Mouse (Mus musculus) E14TG2a.4 (cell line): ENCODE data around the gene Syt1.

Source experiments
- H3K27me3 ChIP-seq: 2 replicates; pipeline ENCODE4 v1.6.1; 2014; ENCODE audit warnings: low read length, control low read depth; ENCODE audit not compliant: insufficient read depth
- H3K36me3 ChIP-seq: 2 replicates; pipeline ENCODE4 v1.6.1; 2014; ENCODE audit warnings: low read length, control low read depth; ENCODE audit not compliant: insufficient read depth
- H3K4me1 ChIP-seq: replicated peaks from 2 replicates; pipeline ENCODE4 v1.6.1; 2014; ENCODE audit warnings: low read depth, low read length, control low read depth
- H3K4me3 ChIP-seq: replicated peaks from 2 replicates; pipeline ENCODE4 v1.5.1; 2014; ENCODE audit warnings: mild to moderate bottlenecking, low read length
- H3K9me3 ChIP-seq: 2 replicates; pipeline ENCODE4 v1.6.1; 2014; ENCODE audit warnings: low read length, control low read depth
- CTCF ChIP-seq: conservative IDR thresholded peaks from 2 replicates; pipeline ENCODE4 v1.5.1; 2014; ENCODE audit warnings: low read length
- NANOG ChIP-seq: IDR thresholded peaks from 2 replicates; pipeline ENCODE4 v1.6.1; 2014; ENCODE audit warnings: borderline replicate concordance, low read length, mixed read lengths
- POU5F1 ChIP-seq: IDR thresholded peaks from 2 replicates; pipeline ENCODE4 v1.6.1; 2014; ENCODE audit warnings: low read length, borderline replicate concordance

Gene Syt1

DNA sequence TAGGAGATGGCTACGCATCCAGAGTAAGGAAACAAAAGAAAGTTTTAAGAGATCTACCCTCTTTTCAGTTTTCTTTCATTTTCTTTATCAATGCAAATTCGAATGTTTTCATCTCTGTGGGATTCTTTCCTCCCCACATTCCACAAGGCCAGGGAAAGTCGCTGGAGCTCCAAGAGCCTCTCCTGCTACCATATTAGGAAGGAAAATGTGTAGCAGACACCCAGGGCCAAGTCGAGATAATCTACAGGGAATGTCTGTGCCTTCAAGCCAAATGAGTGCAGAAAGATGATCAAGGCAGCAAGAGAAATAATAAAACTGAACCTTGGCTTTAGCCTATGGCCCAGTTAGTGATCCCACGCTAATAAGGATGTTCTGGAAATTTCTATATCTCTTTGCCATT lies 474.9 kb downstream of the Syt1 start:
- TF ChIP-seq NANOG (no peak), POU5F1 (no peak), CTCF (no peak)
- Histone ChIP-seq H3K9me3 (no peaks in the 10 kb centered on the region), H3K27me3 (no peaks in the 10 kb centered on the region), H3K4me1 (no peaks in the 10 kb centered on the region), H3K36me3 (no peaks in the 10 kb centered on the region), H3K4me3 (no peak overlapping the region)

DNA sequence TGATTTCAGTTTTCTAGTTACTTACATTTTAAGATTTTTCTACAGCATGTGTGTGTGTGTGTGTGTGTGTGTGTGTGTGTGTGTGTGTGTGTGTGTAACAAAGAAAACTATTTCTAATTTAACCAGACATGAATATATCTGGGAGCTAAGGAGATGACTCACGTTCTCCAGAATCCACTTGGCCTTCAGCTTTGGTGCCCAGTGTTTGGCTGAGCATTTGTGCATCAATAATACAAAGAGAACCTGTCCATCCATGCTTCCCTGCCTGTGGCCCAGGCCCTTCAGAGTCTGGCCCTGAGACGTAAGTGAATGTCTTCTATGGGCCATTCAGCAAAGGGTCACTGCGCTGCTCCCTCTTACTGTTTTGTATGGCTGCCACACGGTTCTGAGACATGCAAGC lies 476.7 kb downstream of the Syt1 start:
- H3K4me1 ChIP-seq = no peaks in the 10 kb centered on the region
- H3K36me3 ChIP-seq = no peaks in the 10 kb centered on the region
- no peak overlapping the region for H3K4me3 ChIP-seq
- TF ChIP-seq CTCF (no peak), POU5F1 (no peak), NANOG (no peak)
- H3K9me3 ChIP-seq = no peaks in the 10 kb centered on the region
- no peaks in the 10 kb centered on the region for H3K27me3 ChIP-seq

DNA sequence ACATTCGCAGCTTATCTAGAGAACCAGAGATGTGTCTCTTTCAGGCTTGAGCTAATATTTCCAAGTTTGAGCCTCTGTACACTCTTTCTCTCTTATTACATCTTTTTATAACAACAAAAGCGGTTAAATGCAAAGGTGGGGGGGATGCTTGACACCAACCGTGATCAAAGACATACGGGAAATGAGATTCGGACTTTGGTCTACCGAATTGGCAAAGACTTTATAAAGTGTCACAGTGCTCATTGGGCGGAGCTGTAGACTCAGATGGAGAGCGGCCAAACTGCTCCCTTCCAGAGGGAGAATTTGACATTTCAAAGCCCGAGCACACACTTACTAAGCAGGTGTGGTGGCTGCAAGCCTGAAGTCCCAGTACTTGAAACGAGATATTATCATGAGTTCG lies 477.9 kb downstream of the Syt1 start:
- Histone ChIP-seq H3K36me3 (no peaks in the 10 kb centered on the region), H3K4me1 (no peaks in the 10 kb centered on the region), H3K4me3 (no peak overlapping the region), H3K27me3 (no peaks in the 10 kb centered on the region), H3K9me3 (no peaks in the 10 kb centered on the region)
- TF ChIP-seq POU5F1 (no peak), CTCF (no peak), NANOG (no peak)

- TF ChIP-seq POU5F1 = no peak
- no peak for TF ChIP-seq CTCF
- no peak for TF ChIP-seq NANOG
- Histone ChIP-seq H3K9me3 (no peaks in the 10 kb centered on the region), H3K36me3 (no peaks in the 10 kb centered on the region), H3K4me3 (no peak overlapping the region), H3K27me3 (no peaks in the 10 kb centered on the region), H3K4me1 (no peaks in the 10 kb centered on the region)
Observed at GRCm38 (mm10) chr10:108532283-108532682, 478.5 kb downstream of the Syt1 start.

DNA sequence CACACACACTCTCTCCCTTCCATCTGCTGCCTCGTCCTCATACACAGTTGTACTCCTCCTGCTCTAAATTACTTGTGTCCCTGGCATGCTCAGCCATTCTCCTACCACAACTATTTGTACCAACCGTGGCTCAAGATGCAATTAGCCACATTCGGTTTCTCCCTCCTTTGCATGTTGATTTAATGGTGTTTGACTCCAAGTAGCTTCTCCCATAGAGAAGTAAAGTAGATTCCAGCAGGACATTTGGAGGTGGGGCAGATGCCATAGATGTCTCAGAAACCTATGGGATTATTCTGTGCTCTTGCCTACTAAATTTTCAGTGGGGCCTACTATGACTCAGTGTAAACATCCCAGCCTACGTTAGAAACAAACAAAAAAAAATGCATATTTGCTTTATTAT lies 479.1 kb downstream of the Syt1 start:
- Histone ChIP-seq H3K4me1 (no peaks in the 10 kb centered on the region), H3K36me3 (no peaks in the 10 kb centered on the region), H3K27me3 (no peaks in the 10 kb centered on the region), H3K4me3 (no peak overlapping the region), H3K9me3 (no peaks in the 10 kb centered on the region)
- TF ChIP-seq CTCF (no peak), POU5F1 (no peak), NANOG (no peak)

DNA sequence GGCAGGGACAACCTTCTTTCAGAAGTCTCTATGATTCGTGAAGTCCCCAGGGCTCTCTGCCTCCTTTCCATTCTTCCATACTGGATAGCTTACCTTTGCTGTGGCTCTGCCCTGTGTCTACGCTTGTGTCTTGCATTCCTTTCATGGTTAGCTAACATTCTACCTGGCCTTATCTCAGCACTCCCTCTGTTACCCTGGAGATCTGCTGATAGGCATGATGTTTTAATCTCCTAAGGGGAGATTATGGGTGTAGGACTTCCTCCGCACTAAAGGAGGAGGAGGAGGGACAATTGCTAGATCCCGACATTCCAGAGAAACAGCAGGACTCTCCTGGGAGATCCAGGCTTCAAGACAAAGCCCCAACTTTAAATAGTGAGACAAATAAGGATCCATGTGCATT lies 479.7 kb downstream of the Syt1 start:
- Histone ChIP-seq H3K4me1 (no peaks in the 10 kb centered on the region), H3K36me3 (no peaks in the 10 kb centered on the region), H3K27me3 (no peaks in the 10 kb centered on the region), H3K9me3 (no peaks in the 10 kb centered on the region), H3K4me3 (no peak overlapping the region)
- TF ChIP-seq NANOG (no peak), POU5F1 (no peak), CTCF (no peak)

DNA sequence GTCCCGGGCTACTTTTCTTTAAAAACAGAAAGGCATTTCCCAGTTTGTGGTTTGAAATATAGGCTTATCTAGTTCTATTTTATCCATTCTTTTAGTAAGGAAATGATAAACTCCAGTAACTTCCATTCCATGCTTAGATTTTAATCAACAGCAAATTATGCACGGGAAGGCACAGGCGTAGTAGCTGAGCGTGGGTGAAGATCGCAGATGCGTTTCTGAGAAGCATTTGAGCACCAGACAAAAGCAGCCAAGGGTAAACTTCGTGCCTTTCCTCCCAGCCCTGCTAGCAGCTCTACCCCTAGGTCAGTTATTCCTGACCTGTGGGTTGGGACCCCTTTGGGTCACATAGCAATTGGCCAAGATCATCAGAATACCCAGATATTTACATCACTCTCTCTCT lies 482.4 kb downstream of the Syt1 start:
- Histone ChIP-seq H3K4me1 (no peaks in the 10 kb centered on the region), H3K27me3 (no peaks in the 10 kb centered on the region), H3K36me3 (no peaks in the 10 kb centered on the region), H3K9me3 (no peaks in the 10 kb centered on the region), H3K4me3 (no peak overlapping the region)
- TF ChIP-seq NANOG (no peak), POU5F1 (no peak), CTCF (no peak)

- Histone ChIP-seq H3K27me3 (no peaks in the 10 kb centered on the region), H3K4me1 (no peaks in the 10 kb centered on the region), H3K4me3 (no peak overlapping the region), H3K36me3 (no peaks in the 10 kb centered on the region), H3K9me3 (no peaks in the 10 kb centered on the region)
- TF ChIP-seq CTCF = no peak
- no peak for TF ChIP-seq NANOG
Observed at GRCm38 (mm10) chr10:108525506-108525905, 485.3 kb downstream of the Syt1 start.

GRCm38 (mm10) chr10:108524306-108525029 lies 486.3 kb downstream of the Syt1 start:
- Histone ChIP-seq H3K4me3 (no peak overlapping the region), H3K36me3 (no peaks in the 10 kb centered on the region), H3K27me3 (no peaks in the 10 kb centered on the region), H3K4me1 (no peaks in the 10 kb centered on the region), H3K9me3 (no peaks in the 10 kb centered on the region)
- TF ChIP-seq NANOG = no peak
- TF ChIP-seq POU5F1 = no peak
- peak; percentile 25; the same call in 1 of the 2 replicates for TF ChIP-seq CTCF
